Mouse (Mus musculus) midbrain, embryonic 12.5 days (tissue): ENCODE data around the gene Nt5dc2. TPM values are rescaled to one million over a fixed set of nuclear protein-coding genes. Genes with fewer than 3 reads are reported as not detected.

Experiments
- ATAC-seq: fragments of 200-750 bp; cut with Nextera tagmentation; 2 replicates; pipeline ENCODE4 v1.8.0; 2017; ENCODE audit warnings: low read depth, moderate TSS enrichment, moderate library complexity; ENCODE audit not compliant: low FRiP score
- H3K27ac ChIP-seq: fragments of 300-500 bp; sonication (generic); replicated peaks from 2 replicates; pipeline ENCODE4 v1.5.1; 2016; ENCODE audit warnings: mild to moderate bottlenecking
- H3K27me3 ChIP-seq: fragments of 300-500 bp; sonication (generic); 2 replicates; pipeline ENCODE4 v1.6.1; 2016; ENCODE audit warnings: mild to moderate bottlenecking
- H3K36me3 ChIP-seq: fragments of 300-500 bp; sonication (generic); 2 replicates; pipeline ENCODE4 v1.6.1; 2016
- H3K4me1 ChIP-seq: fragments of 300-500 bp; sonication (generic); 2 replicates; pipeline ENCODE4 v1.6.1; 2016
- H3K4me2 ChIP-seq: fragments of 300-500 bp; sonication (generic); replicated peaks from 2 replicates; pipeline ENCODE4 v1.6.1; 2016; ENCODE audit warnings: mild to moderate bottlenecking, moderate library complexity
- H3K4me3 ChIP-seq: fragments of 300-500 bp; sonication (generic); 2 replicates; pipeline ENCODE4 v1.5.1; 2016; ENCODE audit warnings: mild to moderate bottlenecking
- H3K9ac ChIP-seq: fragments of 300-500 bp; sonication (generic); replicated peaks from 2 replicates; pipeline ENCODE4 v1.6.1; 2016; ENCODE audit warnings: mild to moderate bottlenecking, moderate library complexity
- H3K9me3 ChIP-seq: fragments of 300-500 bp; sonication (generic); 2 replicates; pipeline ENCODE4 v1.6.1; 2016; ENCODE audit warnings: mild to moderate bottlenecking
- WGBS: fragments of 180-500 bp; shearing (Covaris S2); methylation state at CpG from one replicate; pipeline ENCODE4 v1.1.7; 2016; 5-methylcytosine and 5-hydroxymethylcytosine counted together
- polyA plus RNA-seq: library from polyadenylated mRNA; unstranded; fragments of >200 nt; fragmentation: Nextera tagmentation; extraction: Ambion mirVana; gene quantifications from 2 replicates; pipeline ENCODE4 v1.2.1, GENCODE M21; 2016

Nt5dc2 gene
- polyA plus RNA-seq, 1 experiment from 2014 or later: 446 TPM

GRCm38 (mm10) chr14:31171386-31171785 lies 40.5 kb downstream of the Nt5dc2 start:
- H3K4me3 ChIP-seq: no peak overlapping the region
- WGBS: 90% methylated on average over 11 of the region's 11 CpGs
- 0 out of 2 replicates have a peak, but pooled peaks cover under 1% of the 10 kb centered on the region for H3K4me1 ChIP-seq
- H3K27ac ChIP-seq: 0 out of 2 replicates have a peak overlapping the region, but pooled peaks have one; percentile 42
- no peak overlapping the region for H3K4me2 ChIP-seq
- H3K9ac ChIP-seq: no peak overlapping the region
- H3K9me3 ChIP-seq: no peaks in the 10 kb centered on the region
- peaks cover 69% of the 10 kb centered on the region for H3K36me3 ChIP-seq
- ATAC-seq: no peak
- no peaks in the 10 kb centered on the region for H3K27me3 ChIP-seq

- peaks cover 73% of the 10 kb centered on the region for H3K36me3 ChIP-seq
- 98% methylated on average over 15 of the region's 15 CpGs for WGBS
- H3K27me3 ChIP-seq: no peaks in the 10 kb centered on the region
- no peak overlapping the region for H3K27ac ChIP-seq
- no peak overlapping the region for H3K4me3 ChIP-seq
- no peaks in the 10 kb centered on the region for H3K9me3 ChIP-seq
- no peaks in the 10 kb centered on the region for H3K4me1 ChIP-seq
- no peak overlapping the region for H3K4me2 ChIP-seq
- ATAC-seq: no peak
- no peak overlapping the region for H3K9ac ChIP-seq
These were observed 41.0 kb downstream of the Nt5dc2 start for GRCm38 (mm10) chr14:31171821-31172220.

- Histone ChIP-seq H3K27me3 (no peaks in the 10 kb centered on the region), H3K9me3 (no peaks in the 10 kb centered on the region), H3K36me3 (peaks cover 84% of the 10 kb centered on the region), H3K4me3 (no peak overlapping the region), H3K4me1 (no peaks in the 10 kb centered on the region), H3K9ac (no peak overlapping the region), H3K4me2 (no peak overlapping the region), H3K27ac (no peak overlapping the region)
- WGBS: 89% methylated on average over 18 of the region's 18 CpGs
- no peak for ATAC-seq
These were observed 42.1 kb downstream of the Nt5dc2 start for GRCm38 (mm10) chr14:31172781-31173455.

- H3K4me3 ChIP-seq: no peak overlapping the region
- H3K27ac ChIP-seq: no peak overlapping the region
- no peaks in the 10 kb centered on the region for H3K4me1 ChIP-seq
- 92% methylated on average over 7 of the region's 7 CpGs for WGBS
- no peak for ATAC-seq
- no peaks in the 10 kb centered on the region for H3K27me3 ChIP-seq
- peaks cover 88% of the 10 kb centered on the region for H3K36me3 ChIP-seq
- no peaks in the 10 kb centered on the region for H3K9me3 ChIP-seq
- no peak overlapping the region for H3K9ac ChIP-seq
- no peak overlapping the region for H3K4me2 ChIP-seq
These were observed 42.7 kb downstream of the Nt5dc2 start for GRCm38 (mm10) chr14:31173537-31173936.

GRCm38 (mm10) chr14:31177287-31177686 lies 46.4 kb downstream of the Nt5dc2 start:
- no peak overlapping the region for H3K27ac ChIP-seq
- peaks cover 97% of the 10 kb centered on the region for H3K36me3 ChIP-seq
- 93% methylated on average over 16 of the region's 16 CpGs for WGBS
- no peaks in the 10 kb centered on the region for H3K4me1 ChIP-seq
- no peak overlapping the region for H3K4me2 ChIP-seq
- H3K27me3 ChIP-seq: no peaks in the 10 kb centered on the region
- no peak overlapping the region for H3K4me3 ChIP-seq
- H3K9ac ChIP-seq: no peak overlapping the region
- no peak for ATAC-seq
- no peaks in the 10 kb centered on the region for H3K9me3 ChIP-seq

GRCm38 (mm10) chr14:31177715-31178114 lies 46.9 kb downstream of the Nt5dc2 start:
- Histone ChIP-seq H3K27ac (no peak overlapping the region), H3K27me3 (no peaks in the 10 kb centered on the region), H3K9me3 (no peaks in the 10 kb centered on the region), H3K9ac (no peak overlapping the region), H3K4me1 (no peaks in the 10 kb centered on the region), H3K36me3 (peaks cover 97% of the 10 kb centered on the region), H3K4me2 (no peak overlapping the region), H3K4me3 (no peak overlapping the region)
- no peak for ATAC-seq
- 96% methylated on average over 5 of the region's 5 CpGs for WGBS

GRCm38 (mm10) chr14:31179677-31180365 lies 49.0 kb downstream of the Nt5dc2 start:
- H3K36me3 ChIP-seq: peaks cover 97% of the 10 kb centered on the region
- no peaks in the 10 kb centered on the region for H3K9me3 ChIP-seq
- no peaks in the 10 kb centered on the region for H3K27me3 ChIP-seq
- H3K4me2 ChIP-seq: no peak overlapping the region
- H3K4me3 ChIP-seq: no peak overlapping the region
- no peaks in the 10 kb centered on the region for H3K4me1 ChIP-seq
- 94% methylated on average over 12 of the region's 12 CpGs for WGBS
- no peak overlapping the region for H3K9ac ChIP-seq
- no peak overlapping the region for H3K27ac ChIP-seq
- no peak for ATAC-seq

- no peaks in the 10 kb centered on the region for H3K27me3 ChIP-seq
- no peak overlapping the region for H3K4me2 ChIP-seq
- 94% methylated on average over 4 of the region's 4 CpGs for WGBS
- H3K9ac ChIP-seq: no peak overlapping the region
- ATAC-seq: no peak
- no peaks in the 10 kb centered on the region for H3K4me1 ChIP-seq
- no peaks in the 10 kb centered on the region for H3K9me3 ChIP-seq
- H3K36me3 ChIP-seq: peaks cover 97% of the 10 kb centered on the region
- no peak overlapping the region for H3K27ac ChIP-seq
- no peak overlapping the region for H3K4me3 ChIP-seq
These were observed 50.7 kb downstream of the Nt5dc2 start for GRCm38 (mm10) chr14:31181512-31181911.

- peaks cover 97% of the 10 kb centered on the region for H3K36me3 ChIP-seq
- H3K27ac ChIP-seq: no peak overlapping the region
- H3K9ac ChIP-seq: no peak overlapping the region
- WGBS: 72% methylated on average over 2 of the region's 2 CpGs
- no peaks in the 10 kb centered on the region for H3K27me3 ChIP-seq
- H3K4me3 ChIP-seq: no peak overlapping the region
- ATAC-seq: no peak
- no peaks in the 10 kb centered on the region for H3K9me3 ChIP-seq
- no peak overlapping the region for H3K4me2 ChIP-seq
- no peaks in the 10 kb centered on the region for H3K4me1 ChIP-seq
These were observed 52.0 kb downstream of the Nt5dc2 start for GRCm38 (mm10) chr14:31182786-31183290.

GRCm38 (mm10) chr14:31183541-31183940 lies 52.7 kb downstream of the Nt5dc2 start:
- Histone ChIP-seq H3K4me3 (no peak overlapping the region), H3K9me3 (no peaks in the 10 kb centered on the region), H3K27ac (no peak overlapping the region), H3K4me2 (no peak overlapping the region), H3K27me3 (no peaks in the 10 kb centered on the region), H3K9ac (no peak overlapping the region), H3K36me3 (peaks cover 100% of the 10 kb centered on the region), H3K4me1 (no peaks in the 10 kb centered on the region)
- ATAC-seq: no peak
- 89% methylated on average over 5 of the region's 5 CpGs for WGBS

- Histone ChIP-seq H3K9ac (no peak overlapping the region), H3K9me3 (no peaks in the 10 kb centered on the region), H3K36me3 (peaks cover 100% of the 10 kb centered on the region), H3K27ac (no peak overlapping the region), H3K4me2 (no peak overlapping the region), H3K4me1 (peaks cover 6% of the 10 kb centered on the region; the same call in 1 of the 2 replicates), H3K27me3 (no peaks in the 10 kb centered on the region), H3K4me3 (no peak overlapping the region)
- no peak for ATAC-seq
- 96% methylated on average over 12 of the region's 12 CpGs for WGBS
These were observed 53.3 kb downstream of the Nt5dc2 start for GRCm38 (mm10) chr14:31184195-31184594.

- no peak overlapping the region for H3K4me3 ChIP-seq
- ATAC-seq: no peak
- 91% methylated on average over 4 of the region's 4 CpGs for WGBS
These were observed 55.8 kb downstream of the Nt5dc2 start for GRCm38 (mm10) chr14:31186656-31187055.

More at GRCm38 (mm10) chr14:31186656-31187055, 55.8 kb downstream of the Nt5dc2 start:
- no peak overlapping the region for H3K27ac ChIP-seq
- no peak overlapping the region for H3K4me2 ChIP-seq
- H3K36me3 ChIP-seq: peaks cover 100% of the 10 kb centered on the region
- no peaks in the 10 kb centered on the region for H3K27me3 ChIP-seq
- peaks cover 12% of the 10 kb centered on the region; the same call in 1 of the 2 replicates for H3K4me1 ChIP-seq
- no peaks in the 10 kb centered on the region for H3K9me3 ChIP-seq
- no peak overlapping the region for H3K9ac ChIP-seq
